Mouse (Mus musculus) spleen, embryonic (tissue): ENCODE data around the gene Hoxd12.

Source experiments
- CTCF ChIA-PET: fragments of 350-600 bp; sonication (Branson Sonifier 250); formaldehyde crosslinking; loops from one replicate; lab custom pipeline; 2022; lab: Charles Lee

Gene Hoxd12

DNA sequence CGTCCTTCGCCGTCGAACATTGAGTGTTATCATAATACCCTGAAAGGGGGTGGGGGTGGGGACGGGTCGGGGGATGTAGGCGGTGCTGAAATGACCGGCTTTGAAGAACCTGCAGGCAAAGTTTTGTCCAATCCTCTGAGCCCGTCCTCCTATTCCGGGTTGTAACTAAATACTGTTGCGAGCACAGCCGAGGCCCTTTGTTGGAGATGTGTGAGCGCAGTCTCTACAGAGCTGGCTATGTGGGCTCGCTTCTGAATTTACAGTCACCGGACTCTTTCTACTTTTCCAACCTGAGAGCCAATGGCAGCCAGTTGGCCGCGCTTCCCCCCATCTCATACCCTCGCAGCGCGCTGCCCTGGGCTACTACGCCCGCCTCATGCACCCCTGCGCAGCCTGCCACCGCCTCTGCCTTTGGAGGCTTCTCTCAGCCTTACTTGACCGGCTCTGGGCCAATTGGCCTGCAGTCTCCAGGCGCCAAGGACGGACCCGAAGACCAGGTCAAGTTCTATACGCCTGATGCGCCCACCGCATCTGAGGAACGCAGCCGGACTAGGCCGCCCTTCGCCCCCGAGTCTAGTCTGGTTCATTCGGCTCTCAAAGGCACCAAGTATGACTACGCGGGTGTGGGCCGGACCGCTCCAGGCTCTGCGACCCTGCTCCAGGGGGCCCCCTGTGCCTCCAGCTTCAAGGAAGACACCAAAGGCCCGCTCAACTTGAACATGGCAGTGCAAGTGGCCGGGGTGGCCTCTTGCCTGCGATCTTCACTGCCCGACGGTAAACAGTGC, at the start of gene Hoxd12:
TSS of gene Hoxd12 (plus strand) at position 133 of the 785 bp plus-strand sequence.
- CTCF ChIA-PET, result interaction anchor here (0.6 kb wide), 1 partner anchor 25 kb away, joined by 6 read pairs; no protein-coding TSS in a partner anchor

DNA sequence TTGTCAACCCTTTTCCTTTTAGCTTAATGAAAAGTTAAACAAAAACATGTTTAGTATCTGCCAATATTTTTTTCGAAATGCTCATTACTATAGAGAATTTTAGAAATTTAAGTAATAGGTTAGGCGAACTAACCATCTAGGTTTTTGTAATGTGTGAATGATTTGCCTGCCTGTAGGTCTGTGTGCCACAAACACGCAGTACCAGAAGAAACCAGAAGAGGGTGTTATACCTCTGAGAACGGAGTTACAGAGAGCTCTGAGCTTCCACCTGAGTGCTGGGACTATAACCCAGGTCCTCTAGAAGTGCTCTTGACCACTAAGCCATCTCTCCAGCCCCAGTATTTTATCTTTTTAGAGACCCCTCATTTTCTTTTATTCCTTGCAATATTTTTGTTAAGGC, 39.4 kb upstream of the Hoxd12 start:
- CTCF ChIA-PET, result no interaction called here

DNA sequence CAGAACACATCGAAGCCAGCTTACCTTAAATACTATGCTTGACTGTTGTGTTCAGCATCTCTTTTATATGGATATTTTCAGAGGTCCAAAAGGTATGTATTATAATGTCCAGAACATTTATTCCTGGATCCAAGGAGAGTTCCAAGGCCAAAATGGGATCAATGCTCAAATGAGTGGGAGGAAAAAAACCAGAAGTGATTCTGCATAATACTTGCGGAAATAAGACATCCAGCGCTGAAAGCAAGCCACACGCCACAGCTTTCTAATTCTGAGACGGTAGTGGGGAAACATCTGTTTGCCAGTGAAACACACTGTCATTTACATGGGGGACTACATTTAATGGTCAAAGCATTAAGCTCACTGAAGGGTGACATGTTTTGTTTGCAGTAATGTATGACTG, 32.4 kb upstream of the Hoxd12 start:
- CTCF ChIA-PET, result no interaction called here

DNA sequence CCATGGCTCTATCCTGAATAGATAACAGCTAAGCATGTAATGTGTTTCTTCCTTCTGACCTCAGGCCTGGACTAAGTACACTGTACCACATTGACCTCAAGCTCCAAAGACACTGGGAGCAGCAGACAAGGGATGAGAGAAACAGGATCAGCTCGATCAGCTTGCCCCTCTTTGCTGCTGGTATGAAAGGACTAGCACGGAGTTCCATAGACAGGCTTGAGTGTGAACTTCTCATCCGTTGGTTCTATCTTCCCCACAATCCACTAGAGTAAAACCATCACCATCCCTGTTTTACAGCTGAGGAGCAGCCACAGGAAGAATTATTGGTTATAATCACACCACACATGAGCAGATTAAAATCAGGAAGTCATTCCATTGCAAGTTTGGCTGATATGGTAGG, 29.2 kb upstream of the Hoxd12 start:
- CTCF ChIA-PET, result no interaction called here

DNA sequence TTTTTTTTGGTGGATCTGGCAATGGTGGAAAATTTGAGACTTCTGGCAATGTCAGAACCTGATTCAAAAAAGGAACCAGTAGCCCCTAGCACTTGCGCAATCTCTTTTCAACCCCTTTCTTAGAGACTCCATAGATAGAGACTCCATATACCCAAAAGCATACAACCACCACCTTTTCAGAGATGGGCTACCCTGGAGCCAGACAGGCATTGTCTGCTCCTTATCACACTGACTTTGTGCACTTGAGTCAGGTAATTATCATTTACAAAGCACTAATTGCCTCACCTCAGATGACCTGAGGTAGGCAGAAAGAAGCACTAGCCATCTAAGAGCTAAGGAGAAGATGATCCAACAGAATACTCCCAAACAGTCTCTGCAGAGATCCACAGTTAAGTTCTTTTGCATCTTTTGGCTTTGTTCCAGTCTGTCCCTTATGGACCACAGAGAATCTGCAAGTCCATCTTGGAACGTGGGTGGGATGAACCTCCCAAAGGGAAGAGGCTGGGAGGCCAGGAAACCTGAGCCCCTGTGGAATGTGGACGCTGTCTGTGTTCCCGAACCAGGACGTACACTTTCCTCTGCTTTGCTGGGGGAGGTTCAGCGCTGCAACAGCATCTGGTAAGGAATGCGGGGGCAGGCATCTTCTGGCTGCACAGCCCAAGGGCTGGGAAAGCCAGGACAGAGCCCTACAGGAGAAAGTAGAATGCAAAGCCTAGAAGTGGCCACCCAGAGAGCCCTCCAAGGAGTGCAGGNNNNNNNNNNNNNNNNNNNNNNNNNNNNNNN, 27.5 kb upstream of the Hoxd12 start:
- CTCF ChIA-PET, result interaction anchor here (0.6 kb wide), 1 partner anchor 464 kb away, joined by 3 read pairs; no protein-coding TSS in a partner anchor

DNA sequence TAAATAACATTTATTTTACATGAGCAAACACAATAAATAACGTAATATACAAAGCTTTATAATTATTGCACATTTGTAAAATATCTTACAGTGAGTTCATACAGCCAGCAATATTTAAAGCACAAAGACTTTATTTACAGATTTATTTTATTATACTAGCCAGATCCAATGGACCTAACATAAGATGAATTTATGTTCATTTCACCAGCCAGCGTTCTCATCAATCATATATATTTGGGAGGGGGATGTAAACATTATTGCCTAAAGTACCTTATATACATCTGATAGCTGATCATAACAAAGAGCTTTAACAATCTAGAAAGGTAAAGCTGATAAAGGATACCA, 21.8 kb upstream of the Hoxd12 start:
- CTCF ChIA-PET, result no interaction called here

DNA sequence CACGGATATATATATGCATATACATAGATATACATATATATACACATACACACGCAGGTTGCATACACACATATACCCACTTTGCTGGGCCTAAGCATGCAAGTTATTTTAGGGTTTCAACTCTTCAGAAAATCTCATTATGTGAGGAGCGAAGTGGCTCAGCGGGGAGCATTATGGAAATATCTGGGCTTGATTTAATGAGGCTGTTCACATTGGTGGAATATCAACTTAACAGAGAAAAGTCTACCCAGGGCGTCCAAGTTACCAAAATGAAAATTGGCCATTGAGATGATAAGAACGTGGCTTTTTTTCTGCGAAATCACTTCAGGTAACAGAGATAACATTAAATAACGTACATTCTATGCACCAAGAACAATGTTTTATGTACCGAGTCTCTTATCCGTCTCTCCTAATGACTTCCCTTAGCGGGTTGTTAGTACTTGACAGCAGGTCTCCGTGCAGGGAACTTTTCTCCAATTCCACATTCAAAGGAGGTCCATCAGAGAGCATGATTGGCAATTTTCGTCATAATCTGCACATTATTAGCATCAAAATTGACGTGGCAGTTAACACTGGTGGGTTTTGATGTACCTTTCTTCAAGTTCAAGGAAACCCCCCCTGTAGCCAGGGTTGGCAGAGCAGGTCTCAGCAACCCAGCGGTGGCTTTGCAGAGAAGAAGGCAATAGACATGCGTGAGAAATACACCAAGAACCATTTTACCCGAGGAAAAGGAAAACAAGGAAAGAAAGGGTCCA, 20.9 kb upstream of the Hoxd12 start:
- CTCF ChIA-PET, result no interaction called here

DNA sequence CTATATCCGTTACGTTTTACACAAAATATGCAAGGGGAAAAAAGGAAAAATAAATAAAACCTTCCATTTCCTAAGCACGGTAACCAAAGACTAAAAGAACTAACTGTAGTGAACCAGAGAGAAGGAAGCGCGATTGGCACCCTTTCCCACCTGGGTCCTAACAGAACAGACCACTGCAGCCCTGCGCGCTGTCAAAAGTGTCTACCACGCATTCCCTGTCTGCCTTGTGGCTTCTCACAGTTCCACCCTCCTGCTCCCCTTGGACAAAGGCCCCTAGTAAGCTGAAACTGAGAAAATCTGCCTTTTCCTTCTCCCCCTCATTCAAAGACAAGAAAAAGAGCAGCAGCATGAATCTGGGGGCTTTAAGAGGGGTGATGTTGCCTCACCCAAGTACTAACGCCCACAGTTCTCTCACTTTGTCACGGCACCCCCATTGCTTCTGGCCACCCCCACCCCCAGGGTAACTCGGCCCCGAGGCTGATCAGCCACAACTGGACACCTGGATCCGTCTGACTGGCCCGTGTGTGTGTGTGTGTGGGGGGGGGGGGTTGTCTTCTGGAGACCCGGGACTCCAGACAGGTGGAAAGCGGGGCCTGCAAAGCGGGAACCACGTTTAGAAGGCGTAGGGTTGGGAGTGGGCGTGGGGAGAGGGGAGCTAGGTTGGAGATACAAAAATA, 19.9 kb upstream of the Hoxd12 start:
- CTCF ChIA-PET, result no interaction called here

DNA sequence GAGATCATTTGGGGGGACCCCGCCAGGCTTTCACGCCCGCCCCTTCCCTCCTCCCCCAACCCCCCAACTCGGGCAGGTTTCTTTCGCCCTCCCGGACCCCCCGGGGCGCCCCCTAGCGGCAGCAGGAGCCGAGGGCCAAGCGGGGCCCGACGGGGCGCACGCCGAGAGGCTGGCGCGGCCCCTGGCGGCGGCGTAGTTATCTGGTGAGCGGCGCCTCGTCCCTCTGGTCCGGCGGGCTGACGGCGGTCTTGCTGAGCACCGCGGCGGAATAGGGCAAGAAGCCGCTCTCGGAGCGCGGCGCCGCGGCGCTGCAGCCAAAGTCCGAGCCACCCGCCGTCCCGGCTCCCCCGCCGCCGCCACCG, 19.4 kb upstream of the Hoxd12 start:
- CTCF ChIA-PET, result no interaction called here

DNA sequence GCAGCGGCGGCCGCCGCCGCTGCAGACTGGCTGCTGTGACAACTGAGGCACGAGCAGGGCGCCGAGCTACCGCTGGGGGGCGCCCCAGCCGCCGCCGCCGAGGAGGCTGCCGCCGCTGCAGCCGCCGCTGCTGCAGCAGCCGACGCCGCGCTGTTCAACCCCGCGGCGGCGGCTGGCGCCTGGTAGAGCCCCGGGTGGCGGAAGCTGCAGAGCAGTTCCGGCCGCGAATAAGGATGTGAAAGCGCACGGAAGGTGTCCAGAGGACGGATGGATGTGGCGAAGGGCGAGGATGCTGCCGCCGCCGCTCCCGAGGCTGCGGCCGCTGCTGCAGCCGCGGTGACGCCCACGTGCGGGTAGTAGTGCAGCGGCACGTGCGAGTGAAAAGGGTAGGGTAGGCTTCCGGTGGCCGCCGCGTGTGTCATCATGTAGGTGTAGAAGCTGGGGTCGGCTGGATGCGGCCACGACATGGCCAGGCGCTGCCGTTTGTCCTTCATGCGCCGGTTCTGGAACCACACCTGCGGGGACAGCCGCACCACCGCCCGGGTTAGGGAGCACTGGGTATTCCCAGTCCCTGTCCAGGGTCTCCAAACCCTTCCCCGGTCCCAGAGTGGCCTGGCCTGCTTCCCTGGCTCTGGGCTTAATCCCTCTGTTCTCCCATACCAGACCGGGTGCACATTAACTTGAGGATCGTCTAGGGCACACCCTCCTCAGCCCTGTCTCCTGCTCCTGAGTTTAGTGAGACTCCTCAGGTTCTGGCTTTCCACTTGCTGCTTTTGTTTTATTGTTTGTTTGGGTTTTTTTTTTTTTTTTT, 18.8 kb upstream of the Hoxd12 start:
- CTCF ChIA-PET, result interaction anchor here (0.6 to 0.7 kb wide), 2 partner anchors 24 to 52 kb away, joined by 4 to 6 read pairs; no protein-coding TSS in a partner anchor

DNA sequence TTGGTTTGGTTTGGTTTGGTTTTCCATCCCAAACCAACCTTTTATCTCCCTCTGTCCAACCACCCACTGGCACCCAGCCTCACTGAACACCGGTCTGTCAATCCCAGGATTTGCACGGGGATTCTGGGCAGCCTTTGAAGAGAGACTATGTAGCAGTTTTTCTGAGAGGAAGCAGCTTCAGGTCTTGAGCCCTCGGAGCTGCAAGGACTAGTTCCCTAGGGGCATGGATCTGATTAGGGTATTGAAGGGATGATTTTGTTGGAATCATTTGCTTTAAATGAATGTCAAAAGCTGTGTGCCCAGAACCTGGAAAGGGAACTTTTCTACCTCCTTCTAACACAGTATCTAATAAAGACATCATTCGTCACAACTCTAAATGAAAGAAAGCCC, 18.2 kb upstream of the Hoxd12 start:
- CTCF ChIA-PET, result interaction anchor here (0.6 to 0.7 kb wide), 2 partner anchors 23 to 52 kb away, joined by 4 to 6 read pairs; no protein-coding TSS in a partner anchor

DNA sequence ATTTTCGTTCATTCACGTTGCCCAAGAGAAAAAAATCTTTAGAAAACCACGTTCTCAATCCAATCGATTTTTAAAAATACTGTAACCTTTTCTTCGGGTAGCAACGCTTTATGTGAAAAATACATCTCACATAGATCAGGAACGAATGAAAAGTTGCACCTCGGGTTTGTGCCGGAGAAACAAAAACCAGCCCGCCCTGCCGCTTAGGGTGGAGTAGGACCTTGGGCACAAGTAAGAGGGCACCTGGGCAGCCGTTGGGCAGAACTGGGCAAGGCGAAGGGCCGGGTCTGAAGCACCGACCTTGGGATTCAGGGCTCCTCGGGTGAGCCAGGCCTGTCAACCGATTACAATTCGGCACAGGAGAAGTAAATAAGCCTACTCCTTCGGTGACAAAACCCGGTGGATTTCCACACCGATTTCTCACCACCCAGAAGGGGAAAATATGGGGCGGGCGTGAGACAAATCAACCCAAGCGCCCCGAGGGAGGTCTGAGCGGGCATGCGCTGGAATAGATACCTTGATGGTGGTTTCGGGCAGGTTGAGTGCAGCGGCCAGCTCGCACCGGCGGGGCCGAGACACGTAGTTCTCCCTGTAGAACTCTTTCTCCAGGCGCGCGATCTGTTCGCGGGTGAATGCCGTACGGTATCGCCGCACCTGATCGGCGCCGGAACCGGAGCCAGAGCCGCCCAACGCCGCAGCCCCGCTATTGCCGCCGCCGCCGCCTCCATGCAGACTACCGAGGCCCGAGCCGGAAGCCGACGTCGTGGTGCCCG, 17.4 kb upstream of the Hoxd12 start:
- CTCF ChIA-PET, result no interaction called here

DNA sequence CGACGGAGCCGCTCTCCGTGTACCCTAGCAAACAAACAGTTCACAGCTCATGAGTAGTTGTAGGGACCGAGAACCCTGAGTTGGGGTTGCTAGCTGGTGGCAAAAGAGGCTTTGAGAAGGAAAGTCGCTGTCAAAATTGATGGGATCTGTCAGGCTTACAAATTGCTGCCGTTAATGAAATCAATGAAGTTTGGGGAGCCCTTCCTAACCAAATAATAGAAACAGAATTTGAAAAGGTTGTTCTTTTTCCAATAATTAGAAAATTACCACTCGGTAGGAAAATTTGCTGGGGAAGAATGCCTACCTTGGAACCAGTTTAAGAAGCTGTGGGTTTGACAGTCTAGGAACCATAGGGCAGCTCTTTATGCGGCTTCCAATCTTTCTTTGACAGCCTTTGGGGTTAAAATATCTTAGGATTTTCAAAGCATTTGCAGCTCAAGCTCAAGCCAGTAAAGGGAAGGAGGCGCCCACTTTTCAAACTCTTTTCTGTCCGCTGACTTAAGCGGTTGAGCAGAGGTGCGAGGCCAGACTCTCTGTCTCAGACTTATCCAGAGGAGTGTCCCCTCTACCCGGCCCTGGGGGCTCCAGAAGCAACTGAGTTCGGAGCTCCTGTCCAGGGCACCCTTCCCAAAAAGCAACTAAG, 16.7 kb upstream of the Hoxd12 start:
- CTCF ChIA-PET, result no interaction called here

DNA sequence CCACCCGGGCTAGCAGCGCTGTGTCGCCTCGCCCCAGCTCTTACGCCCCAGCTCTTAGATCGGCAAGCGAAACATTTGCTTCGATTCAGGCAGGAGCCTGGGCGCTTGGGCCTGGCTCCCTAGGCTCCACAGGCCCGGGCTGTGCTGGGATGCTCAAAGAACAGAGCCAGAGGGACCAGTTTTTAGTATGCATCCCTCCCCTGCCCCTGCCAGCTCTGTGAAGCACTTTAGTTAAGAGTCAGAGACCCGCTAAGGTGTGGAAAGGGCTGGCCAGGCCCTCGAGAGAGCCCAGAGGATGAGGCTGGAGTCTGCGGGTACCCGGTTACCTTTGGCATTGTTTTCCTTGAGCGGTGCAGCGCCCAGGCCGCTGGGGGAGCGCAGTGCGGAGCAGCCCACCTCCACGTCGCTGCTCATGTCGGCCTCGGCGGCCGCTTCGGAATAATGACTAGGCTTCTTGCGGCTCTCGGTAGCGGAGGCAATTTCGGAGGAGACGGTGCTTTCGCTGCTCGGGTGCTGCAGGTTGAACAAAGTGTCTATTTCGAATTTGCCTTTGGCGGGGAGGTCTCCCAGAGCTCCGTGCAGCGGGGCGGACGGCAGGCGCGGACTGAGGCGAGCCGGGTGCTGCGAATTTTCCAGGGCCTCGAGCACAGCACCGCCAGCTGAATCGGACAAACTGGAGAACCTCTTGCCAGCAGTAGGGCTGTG, 16.0 kb upstream of the Hoxd12 start:
- CTCF ChIA-PET, result no interaction called here

DNA sequence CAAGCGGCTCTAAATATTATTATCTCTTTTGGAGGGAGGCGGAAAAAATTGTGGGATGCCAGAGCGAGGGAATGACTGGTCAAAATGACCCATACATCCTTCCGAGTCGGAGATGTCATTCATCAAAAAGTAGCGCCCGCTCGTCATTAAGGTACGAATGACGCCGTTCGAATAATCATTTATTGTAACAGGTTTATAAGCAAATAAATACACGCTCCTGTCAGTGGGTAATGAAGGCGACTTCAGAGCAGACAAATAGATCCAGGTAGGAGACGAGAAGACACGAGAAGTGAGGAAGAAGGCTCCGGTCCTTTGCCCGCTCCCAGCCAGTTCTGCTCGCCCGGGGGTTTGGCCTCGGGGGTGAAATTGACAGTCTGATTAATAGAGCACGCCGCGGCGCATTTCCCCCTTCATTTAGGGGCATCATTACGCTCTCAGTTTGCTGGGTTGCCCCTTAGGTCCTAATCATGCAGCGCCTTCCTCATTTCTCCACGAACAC, 15.3 kb upstream of the Hoxd12 start, which contains the start of gene Evx2:
TSS of gene Evx2 (minus strand) at position 51 of the 499 bp plus-strand sequence.
- CTCF ChIA-PET, result no interaction called here

DNA sequence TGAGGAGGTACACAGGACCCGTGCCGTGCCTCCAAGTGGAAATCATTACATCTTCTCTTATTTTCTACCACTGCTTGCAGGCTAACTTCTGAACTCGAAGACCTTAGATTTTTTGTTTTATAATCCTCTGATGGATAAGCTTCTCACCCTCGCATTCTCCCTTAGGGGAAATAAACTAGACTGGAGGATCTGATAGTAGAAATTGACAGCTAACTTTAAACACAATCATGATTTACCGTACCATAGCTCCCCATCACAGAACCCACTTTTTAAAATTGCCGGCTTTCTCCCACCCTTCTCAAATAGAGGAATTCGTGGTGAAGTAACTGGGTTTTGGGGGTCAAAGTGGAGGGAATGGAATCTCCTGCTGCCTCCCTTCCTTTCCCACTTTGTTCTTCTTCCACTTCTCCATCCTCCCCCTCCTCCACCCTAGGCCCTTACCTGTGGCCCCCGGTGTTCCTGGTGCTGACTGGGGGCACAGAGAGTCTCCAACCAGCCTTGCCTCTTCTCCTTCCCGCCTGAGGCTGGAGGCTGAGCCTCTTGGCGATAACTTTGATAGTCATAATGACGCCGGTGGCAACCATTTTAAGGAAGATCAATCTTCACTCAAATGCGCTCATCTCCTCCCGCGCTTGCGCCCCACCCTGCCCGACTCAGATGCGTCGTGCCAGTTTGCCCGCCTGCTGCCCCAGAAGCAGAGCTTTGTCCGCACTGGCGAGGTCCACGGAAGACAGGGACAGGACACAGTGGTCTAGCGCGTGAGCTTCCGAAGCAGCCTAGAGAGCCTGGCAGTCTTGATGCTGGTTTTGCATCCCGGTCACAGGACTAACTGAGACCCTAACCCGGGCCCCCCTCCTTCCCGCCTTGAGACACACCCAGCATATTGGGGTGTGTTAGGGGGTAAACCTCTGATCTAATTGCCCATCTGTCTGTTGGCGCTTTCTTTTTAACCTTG, 14.1 kb upstream of the Hoxd12 start:
- CTCF ChIA-PET, result no interaction called here

DNA sequence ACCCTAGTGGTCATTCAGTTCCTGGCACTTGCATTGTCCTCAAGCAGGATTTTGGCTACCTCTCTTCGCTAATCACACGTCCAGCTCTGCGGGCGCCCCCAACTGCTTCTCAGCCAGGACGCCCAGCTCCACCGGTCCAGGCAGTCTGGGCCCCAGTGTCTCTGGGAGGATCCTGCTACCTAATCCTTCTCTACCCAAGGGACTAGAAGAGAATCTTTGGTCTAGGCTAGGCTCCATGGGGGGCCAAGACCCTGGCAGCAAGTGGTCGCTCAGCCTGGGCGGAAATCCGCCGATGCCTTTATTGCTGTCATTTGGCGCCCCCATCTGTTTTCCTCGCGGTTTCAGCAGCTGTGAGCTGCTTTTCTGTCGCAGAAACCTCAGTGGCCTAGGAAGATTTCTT, 13.1 kb upstream of the Hoxd12 start:
- CTCF ChIA-PET, result interaction anchor here (0.7 kb wide), 1 partner anchor 597 kb away, joined by 3 read pairs; no protein-coding TSS in a partner anchor
